Mouse (Mus musculus) brown adipose tissue, adult 24 weeks (tissue): Measurements from ENCODE around the gene Bcam. TPM values are rescaled to one million over a fixed set of nuclear protein-coding genes. Genes with fewer than 3 reads are reported as not detected.

Experiments used
- H3K27ac ChIP-seq: fragments of 200-500 bp; replicated peaks from 2 replicates; pipeline ENCODE4 v1.5.1; 2012; ENCODE audit warnings: low read depth, mild to moderate bottlenecking, low read length
- H3K4me1 ChIP-seq: fragments of 200-500 bp; 2 replicates; pipeline ENCODE4 v1.6.1; 2012; ENCODE audit warnings: low read length, mixed read lengths; ENCODE audit not compliant: control insufficient read depth, insufficient read depth, insufficient read length
- H3K4me3 ChIP-seq: fragments of 200-500 bp; 2 replicates; pipeline ENCODE4 v1.5.1; 2012; ENCODE audit warnings: low read depth, mild to moderate bottlenecking, low read length, moderate library complexity; ENCODE audit not compliant: insufficient read depth
- polyA plus RNA-seq: library from polyadenylated mRNA; stranded (reverse); fragments of >200 nt; gene quantifications from 2 replicates; pipeline ENCODE4 v1.2.4, GENCODE M21; 2012; ENCODE audit not compliant: missing spikeins, insufficient read depth, insufficient read length

Bcam gene
- polyA plus RNA-seq, 1 experiment = 7.6 TPM

DNA sequence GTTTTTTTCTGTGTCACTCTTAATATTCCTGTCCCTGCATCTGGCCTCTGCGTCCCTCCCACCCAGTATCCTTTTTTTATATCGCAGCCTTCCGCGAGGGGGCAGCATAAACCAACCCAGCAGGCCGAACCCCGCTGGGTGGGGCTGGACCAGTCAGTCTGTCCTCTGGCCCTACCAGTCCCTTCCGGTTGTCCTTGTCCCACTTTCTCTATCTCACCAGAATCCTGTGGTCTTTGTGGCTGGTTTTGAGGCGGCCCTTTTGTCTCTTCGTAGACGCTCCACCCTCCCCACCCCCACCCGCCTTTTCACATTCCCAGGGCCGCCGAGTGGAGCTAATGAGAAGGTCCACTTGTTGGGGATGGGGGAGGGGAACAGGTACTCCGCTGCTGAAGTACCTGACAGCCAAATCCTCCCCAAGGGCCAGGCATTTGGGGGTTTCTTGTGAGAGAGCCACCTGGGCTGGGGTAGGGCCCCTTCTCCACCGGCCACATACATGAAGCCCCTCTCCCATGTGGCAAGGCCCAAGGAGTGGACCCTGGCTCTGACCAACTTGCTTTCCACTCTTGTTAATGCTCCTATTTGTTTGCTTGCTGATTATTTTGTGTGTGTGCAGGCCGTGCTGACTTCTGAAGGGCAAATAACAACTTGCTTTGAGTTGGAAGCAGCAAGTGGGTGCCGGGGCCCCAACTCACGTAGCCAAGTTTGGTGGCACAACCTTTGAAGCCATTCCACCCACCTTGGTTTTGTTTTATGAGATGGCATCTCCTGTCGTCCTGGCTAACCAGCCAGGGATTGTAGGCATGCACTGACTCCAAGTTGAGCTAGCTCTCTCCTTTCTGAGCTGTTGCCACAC, 20.4 kb downstream of the Bcam start, which contains the start of gene Nectin2:
Gene Nectin2 (minus strand): TSS at position 267 of the 853 bp plus-strand sequence.
- Histone ChIP-seq H3K4me3 (peak within 1 kb of the TSS; percentile 89), H3K4me1 (peaks cover 32% of the 10 kb centered on the region), H3K27ac (peak within 1 kb of the TSS; percentile 95)

DNA sequence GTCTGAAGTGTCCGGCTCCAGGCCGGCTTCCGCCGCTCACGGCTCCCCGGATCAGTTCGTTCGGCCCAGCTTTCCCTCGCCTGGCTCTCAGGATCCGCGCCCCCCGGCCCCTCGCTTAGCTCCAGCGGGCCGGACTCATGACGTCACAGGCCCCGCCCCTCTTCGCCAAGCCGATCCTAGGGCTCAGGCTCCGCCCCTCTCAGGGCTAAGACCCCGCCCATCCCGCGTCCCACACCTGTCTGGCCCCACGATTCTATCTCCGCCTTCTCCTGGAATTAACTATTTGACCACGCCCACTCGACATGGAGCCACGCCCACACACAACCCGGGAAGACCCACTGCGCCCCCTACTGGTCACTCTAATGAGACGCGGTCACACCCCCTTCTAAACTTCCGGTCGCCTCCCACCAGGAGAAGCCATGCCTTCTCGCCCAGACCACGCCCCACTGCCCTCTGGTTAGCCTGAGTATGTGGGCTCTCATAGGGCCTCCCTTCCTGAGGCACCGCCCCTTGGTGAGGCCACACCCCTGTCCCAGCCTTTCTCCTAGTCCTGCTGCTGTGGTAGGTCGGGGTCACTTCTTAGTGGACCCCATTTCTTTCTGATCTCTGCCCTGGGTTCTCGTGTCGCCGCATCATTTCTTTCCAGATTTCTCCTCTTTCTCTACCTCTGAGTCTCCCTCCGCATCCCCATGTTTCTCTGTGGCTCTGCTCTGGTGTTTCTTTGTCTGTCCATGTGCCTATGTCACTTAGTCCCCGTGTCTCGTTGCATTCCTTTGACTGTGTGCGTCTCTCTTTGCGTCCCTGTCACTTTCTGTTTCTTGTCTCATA, 21.2 kb downstream of the Bcam start:
- H3K4me3 ChIP-seq = peak overlapping the region; percentile 89
- peaks cover 26% of the 10 kb centered on the region for H3K4me1 ChIP-seq
- H3K27ac ChIP-seq = peak overlapping the region; percentile 95

DNA sequence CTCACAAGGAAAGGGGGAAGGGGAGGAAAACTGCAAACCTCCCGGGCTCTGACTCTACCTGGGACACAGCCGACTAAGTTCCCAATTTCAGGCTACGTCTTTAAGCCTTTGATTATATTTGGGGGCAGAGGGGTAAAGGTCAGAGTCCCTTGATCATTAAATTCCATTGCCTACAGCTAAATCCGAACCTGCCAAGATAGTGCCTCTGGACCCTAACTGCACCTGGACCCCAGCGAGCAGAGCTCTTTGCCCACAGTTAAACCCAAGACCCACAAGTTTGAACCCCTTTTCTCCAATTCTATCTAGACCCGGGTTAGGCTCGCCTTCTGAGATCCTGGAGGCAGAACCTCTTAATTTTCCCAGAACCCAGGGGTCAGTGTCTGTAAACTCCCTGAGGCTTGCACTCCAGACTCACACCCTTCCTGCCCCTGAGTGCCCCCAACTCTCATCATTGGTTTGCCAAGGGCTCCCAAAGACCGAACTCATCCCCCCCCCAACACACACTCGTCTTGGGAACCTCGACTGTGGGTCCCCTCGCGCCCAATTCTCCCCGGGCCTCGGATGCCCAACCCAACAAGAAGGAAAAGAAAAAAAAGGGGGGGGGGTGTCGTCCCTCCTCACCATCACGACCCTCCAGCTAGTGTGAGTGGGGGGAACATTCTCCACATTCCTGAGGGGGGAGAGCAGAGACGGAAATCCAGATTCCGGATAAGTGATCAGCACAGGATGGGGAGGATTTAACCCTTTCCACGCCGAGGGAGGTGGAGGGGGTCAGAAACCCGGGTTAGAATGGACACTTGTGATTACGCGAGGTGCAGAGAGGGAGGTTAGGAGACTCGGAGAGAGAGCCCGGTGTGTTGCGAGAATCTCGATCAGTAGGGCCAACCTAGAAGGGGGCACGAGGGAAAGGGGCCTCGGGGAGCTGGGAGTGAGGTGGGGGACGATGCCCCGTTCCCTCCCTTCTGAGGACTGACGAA, 22.3 kb downstream of the Bcam start:
- peak overlapping the region; percentile 89 for H3K4me3 ChIP-seq
- peak overlapping the region; percentile 95 for H3K27ac ChIP-seq
- H3K4me1 ChIP-seq = peaks cover 23% of the 10 kb centered on the region

DNA sequence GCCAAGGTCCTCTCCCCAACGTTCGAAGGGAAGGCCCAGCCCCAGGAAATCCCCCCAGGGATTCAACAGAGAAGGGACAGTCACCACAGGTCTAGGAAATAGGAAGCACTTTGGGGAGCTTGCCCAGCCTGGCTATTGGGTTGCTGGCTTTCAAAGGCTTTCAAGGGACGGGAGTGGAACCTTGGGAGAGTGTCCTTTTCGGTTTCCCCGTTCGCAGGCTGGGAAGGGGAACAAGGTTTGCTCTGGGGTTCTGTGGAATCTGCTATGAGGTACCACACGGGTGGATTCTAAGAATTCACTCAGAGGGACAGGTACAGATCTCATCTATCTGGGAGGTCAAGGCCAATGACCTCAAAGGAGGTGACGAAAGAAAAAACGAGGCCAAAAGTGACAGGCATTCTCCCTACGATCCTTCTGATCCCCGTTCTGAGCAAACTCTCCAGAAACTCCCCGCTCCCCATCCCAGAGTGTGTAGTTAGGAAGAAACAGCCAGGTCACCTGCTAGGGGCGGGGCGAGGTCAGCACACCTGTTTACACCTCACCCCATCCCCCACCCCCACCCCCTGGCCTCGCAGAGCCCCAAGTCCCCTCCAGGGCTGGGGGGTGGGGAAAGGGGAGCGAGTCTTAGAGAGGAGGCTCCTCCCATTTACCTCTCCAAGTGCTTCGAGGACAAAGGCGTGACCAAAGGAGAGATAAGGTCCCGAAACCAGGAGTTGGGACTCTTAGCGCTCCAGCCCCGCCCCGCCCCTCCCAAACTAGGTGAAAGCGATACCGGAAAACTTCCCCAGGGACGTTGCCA, 23.2 kb downstream of the Bcam start:
- Histone ChIP-seq H3K4me1 (peaks cover 27% of the 10 kb centered on the region), H3K27ac (peak overlapping the region; percentile 95), H3K4me3 (peak overlapping the region; percentile 89)

DNA sequence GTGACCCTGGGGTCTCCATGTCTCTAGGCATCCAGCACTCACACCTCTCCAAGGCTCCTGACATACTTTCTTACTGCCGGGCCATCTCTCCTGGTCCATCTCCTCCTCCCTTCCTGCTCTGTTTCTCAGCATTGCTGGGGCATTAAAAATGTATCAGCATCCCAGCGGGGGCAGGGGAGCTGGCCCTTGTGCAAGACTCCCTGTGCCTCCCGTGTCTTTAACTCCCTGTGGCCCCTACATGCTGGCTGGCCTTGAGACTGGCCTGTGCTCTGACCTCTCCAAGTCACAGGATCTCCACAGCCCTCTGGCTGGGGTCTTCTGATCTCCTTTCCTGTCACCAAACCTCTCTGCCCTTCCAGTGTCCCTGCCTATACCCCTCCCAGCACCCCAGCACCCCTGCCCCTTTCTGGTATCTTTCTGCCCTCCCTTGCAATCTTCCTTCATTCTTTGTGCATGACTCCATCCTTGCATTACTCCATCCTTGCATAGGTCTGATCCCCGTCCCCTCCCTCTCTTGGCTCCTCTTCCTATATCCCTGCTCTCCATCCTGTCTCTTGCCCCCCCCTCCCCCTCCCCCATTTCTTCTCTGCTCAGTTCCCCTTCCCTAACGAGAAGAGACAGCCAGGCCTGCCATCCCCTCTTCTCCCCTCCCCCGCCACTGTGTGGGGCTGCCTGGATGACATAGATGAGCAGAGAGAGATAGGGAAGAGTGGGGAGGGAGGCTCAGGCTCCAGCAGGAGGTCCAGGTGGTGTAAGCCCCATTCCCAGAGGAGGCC, 24.2 kb downstream of the Bcam start:
- Histone ChIP-seq H3K4me3 (peak overlapping the region; percentile 89), H3K27ac (peak overlapping the region; percentile 95), H3K4me1 (peaks cover 34% of the 10 kb centered on the region)

DNA sequence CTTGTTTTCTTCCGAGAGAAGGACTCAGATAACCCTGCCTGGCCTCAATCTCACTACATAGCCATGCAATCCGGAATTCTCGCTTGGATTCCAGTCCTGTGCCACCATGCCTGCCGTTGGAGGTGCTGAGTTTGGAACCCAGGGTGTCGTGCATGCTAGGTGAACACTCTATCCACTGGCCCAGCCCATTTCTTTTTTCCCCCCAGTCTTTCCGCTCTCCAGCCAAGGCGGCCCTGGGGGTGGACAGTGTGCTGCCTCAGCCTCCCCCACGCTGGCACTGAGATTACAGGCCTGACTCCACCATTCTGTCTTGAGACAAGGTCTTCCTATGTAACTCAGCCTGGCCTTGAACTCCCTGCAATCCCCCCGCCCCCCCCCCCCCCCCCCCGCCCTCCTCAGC, 24.8 kb downstream of the Bcam start:
- peaks cover 34% of the 10 kb centered on the region for H3K4me1 ChIP-seq
- no peak overlapping the region for H3K4me3 ChIP-seq
- peak overlapping the region; percentile 91 for H3K27ac ChIP-seq

DNA sequence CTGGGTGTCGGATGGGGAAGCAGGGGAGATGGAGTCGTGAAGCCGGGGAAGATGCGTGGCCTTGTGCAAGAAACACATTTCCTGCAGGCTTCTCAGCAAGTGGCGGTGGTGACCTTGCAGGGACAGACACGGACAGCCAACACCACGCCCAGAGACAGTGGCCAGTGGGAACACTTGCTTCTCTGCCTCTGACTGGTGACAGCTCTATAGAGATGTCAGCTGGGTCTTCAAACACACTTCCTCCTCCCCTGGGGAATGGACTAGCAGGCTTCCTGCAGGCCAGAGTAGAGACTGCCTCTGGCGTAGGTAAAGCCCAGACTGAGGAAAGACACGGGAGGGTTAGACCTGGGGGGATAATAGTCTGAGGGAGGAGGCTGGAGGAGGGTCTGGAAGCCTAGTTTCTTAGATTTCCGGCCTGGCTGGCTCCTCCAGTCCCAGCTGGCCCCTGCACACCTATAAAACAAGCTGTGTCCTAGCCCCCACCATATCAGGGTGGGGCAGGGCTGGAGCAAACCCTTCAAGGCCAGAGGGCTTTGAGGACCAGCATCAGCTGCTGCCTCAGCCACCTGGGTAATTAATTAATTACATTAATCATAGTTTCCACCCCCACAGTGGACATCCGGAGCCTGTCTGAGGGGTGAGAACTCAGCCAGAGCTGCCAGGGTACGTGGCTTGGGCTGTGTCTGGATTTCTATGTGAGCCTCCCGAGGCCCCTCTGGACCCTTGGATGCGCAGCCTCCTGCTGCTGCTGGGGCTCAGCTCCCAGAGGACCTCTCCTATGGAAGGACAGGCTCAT, 26.0 kb downstream of the Bcam start:
- H3K4me1 ChIP-seq = peaks cover 29% of the 10 kb centered on the region
- H3K27ac ChIP-seq = peak overlapping the region; percentile 91
- peak overlapping the region; percentile 35 for H3K4me3 ChIP-seq

DNA sequence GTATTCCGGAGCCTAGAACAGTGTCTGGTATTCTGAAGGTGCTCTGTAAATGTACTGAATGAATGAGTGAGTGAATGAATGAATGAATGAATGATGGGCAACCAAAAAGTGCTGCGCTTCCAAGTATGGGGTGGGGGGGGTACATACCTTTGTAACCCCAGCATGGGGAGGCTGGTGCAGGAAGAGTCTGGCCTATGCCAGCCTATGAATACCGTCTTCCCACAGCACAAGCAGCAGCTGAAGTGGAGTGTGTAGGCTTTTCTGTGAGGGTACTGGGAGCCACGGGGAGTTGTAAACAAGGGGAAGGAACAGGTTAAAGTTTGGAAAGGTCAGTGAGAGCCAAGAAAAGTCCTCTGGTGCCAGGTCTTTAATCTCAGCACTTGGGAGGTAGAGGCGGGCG, 27.0 kb downstream of the Bcam start:
- H3K27ac ChIP-seq = peak overlapping the region; percentile 91
- peaks cover 29% of the 10 kb centered on the region for H3K4me1 ChIP-seq

DNA sequence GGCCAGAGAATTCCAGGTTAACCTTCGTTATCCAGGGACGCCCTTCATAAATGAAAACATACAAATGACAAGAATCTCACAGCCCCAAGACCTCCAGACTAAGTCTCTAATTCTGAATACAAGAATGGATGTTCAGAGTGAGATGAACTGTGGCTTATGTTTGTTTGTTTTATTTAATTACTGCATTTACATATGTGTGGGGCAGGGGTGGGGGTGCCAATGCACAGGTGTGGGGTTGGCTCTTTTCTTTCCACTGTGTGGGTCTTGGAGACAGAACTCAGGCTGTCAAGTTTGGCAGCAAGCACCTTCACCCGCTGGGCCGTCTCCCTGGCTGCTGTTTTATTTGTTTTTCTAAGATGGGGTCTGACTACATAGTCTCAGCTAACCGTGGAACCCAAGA, 28.3 kb downstream of the Bcam start:
- no peak overlapping the region for H3K4me3 ChIP-seq
- H3K4me1 ChIP-seq = peaks cover 28% of the 10 kb centered on the region
- no peak overlapping the region for H3K27ac ChIP-seq

More for the DNA sequence above, 27.0 kb downstream of the Bcam start:
- no peak overlapping the region for H3K4me3 ChIP-seq

DNA sequence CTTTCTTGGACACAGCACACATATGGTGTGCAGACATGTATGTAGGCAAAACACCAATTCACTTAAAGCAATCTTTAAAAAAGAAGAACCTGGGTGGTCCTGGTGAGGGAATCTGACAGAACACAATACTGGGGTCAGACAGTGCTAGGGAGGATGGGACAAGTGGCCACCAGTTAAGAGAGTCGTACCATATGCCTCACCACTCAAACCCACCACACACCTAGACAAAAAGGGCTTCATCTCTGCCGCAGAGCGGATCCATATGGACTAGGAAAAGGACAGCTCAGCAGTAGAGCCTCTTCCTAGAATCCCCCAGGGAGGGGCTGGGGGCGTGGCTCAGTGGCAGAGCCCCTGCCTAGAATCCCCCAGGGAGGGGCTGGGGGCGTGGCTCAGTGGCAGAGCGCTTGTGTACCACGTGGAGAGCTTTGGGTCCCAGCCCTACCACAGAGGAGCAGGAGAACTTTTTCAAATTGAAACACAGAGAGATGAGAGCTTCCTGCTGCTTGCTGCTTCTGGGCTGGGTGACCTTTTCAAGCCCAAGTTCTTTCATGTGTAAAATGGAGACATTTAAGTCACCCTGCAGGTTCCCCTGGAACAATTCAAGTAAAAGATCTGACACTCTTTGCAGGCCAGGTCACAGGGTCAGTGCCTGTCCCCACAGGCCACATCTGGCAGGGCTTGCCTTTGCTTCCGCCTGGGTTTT, 29.3 kb downstream of the Bcam start:
- peak overlapping the region; percentile 34; the same call in 1 of the 2 replicates for H3K27ac ChIP-seq

DNA sequence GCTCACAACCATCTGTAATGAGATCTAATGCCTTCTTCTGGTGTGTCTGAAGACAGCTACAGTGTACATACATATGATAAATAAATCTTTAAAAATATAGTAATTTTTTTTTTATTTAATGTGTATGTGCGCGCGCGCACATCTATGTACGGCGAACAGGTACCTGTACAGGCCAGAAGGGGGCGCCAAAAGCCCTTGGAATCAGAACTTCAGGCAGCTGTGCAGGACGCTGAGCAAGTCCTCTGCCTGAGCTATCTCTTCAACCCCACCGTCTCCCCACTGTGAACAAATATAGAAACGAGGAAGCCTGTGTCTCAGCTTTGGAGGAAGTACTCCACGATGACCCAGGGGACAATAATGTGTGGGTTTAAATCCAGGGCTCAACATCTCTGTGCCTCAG, 30.5 kb downstream of the Bcam start:
- H3K4me3 ChIP-seq = no peak overlapping the region
- H3K4me1 ChIP-seq = peaks cover 24% of the 10 kb centered on the region
- no peak overlapping the region for H3K27ac ChIP-seq

More for the DNA sequence above, 29.3 kb downstream of the Bcam start:
- Histone ChIP-seq H3K4me1 (peaks cover 25% of the 10 kb centered on the region), H3K4me3 (no peak overlapping the region)

DNA sequence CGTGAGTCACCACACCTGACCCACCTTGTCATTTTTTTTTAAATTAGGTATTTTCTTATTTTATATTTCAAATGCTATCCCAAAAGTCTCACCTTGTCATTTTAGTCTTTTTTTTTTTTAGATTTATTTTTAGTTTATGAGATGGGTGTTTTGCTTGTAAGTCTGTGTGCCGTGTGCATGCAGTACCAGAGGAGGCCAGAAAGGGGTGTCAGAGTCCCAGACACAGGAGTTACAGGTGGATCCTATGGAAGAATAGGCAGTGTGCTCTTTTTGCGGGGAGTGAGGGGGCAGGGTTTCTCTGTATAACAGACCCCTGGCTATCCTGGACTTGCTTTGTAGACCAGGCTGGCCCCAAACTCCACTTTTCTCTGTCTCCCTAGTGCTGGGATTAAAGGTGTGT, 32.0 kb downstream of the Bcam start:
- Histone ChIP-seq H3K4me1 (peaks cover 22% of the 10 kb centered on the region), H3K4me3 (no peak overlapping the region), H3K27ac (no peak overlapping the region)
